Mouse (Mus musculus): ENCODE results near the gene Slc17a5.

DNA sequence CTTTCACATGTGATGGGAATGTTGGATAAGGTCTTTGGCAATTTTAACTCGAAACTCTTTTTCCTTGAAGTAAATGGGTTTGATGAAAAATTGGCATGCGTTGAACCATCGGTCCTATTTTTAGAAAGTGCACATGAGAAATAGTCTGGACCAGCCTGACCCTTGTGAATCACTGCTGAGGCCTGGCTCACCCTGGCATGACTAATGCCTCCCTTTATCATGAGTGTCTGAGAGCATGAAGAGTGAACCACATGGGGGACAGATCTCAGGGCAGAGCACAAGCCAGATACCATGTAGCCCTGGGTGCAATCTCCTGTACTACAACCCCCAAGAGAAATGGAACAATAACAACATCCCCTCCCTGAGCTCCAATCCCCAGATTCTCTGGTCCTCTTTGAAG lies 46.1 kb upstream of the Slc17a5 start:
- TF ChIP-seq CTCF (IDR thresholded peaks at IDR 0.05; ENCODE audit: low read depth, low read length) = no peak
- no peak for TF ChIP-seq TAL1 (conservative IDR thresholded peaks at IDR 0.05; ENCODE audit: low read depth, low read length)
- TF ChIP-seq GATA2 (IDR thresholded peaks at IDR 0.05; ENCODE audit: borderline replicate concordance, low read depth, low read length) = no peak
- no peak for TF ChIP-seq GATA1 (IDR thresholded peaks at IDR 0.05; ENCODE audit: borderline replicate concordance, low read length)
